In the genomic region with DNA sequence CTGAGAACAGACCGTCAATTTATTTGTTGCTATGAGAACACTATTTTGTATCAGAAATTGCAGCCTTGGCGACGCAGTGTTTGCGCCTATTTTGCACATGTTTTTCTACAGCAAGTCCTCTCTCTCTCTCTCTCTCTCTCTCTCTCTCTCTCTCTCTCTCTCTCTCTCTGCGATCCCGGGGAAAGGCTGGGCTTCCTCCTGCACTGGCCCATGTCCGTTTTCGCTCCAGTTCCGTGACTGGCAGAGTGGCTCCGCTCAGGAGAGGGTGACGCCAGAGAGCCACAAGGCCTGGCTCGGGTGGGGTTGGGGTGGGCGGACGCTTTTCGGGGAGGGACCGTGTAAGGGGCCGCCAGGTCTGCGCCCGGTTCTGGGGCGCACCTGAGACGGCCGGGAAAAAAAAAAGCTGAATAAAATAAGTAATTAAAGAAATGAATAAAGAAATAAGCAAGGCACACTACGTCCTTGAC, we compare ENCODE assay signal across 8 mouse cellular contexts. TPM values are rescaled to one million over a fixed set of nuclear protein-coding genes. Genes with fewer than 3 reads are reported as not detected.
DNase-seq lines count a peak whose midpoint lies in the region; ATAC-seq and TF ChIP-seq lines count a peak whose summit lies in the region.

No protein-coding gene starts in this region.

- TF ChIP-seq CTCF in cortical plate, adult 2 months (IDR thresholded peaks at IDR 0.05; ENCODE audit: extremely low read depth, insufficient read depth, low read length) = no peak

- H3K4me1 ChIP-seq in cortical plate, adult 2 months (ENCODE audit: control insufficient read depth, insufficient read depth, low read length) = no peaks in the 10 kb centered on the region

- H3K27ac ChIP-seq in cortical plate, adult 2 months (ENCODE audit: insufficient read depth, low read length) = peak overlapping the region; percentile 100

- ATAC-seq in activated CD4-positive, CD25-positive, alpha-beta regulatory T cell, adult 4 months = peak; percentile 34
- peak; percentile 32 for ATAC-seq in inflammation-experienced regulatory T-cells, adult 6 months
- ATAC-seq in megakaryocyte-erythroid progenitor cell, adult 5-6 weeks (replicated peaks; ENCODE audit: low FRiP score, low TSS enrichment, poor library complexity, severe bottlenecking) = peak; percentile 55

- peak; percentile 73 for DNase-seq in gastrocnemius, postnatal 10 days
- DNase-seq in left cerebral cortex, postnatal 10 days (ENCODE audit: extremely low spot score in 1 of 2, low spot score in 2 of 2) = peak; percentile 70 to 89
- DNase-seq in right cerebral cortex, postnatal 25 days = peak; percentile 72
- DNase-seq in urinary bladder, postnatal 4 days (ENCODE audit: low spot score in 2 of 2) = peak; percentile 71 to 72

- H3K4me3 ChIP-seq in cortical plate, adult 2 months (ENCODE audit: insufficient read depth, low read length) = peak overlapping the region; percentile 88

- intact Hi-C loops in left cerebral cortex, postnatal 10 days (cut with DNase I) = loop anchor here (5.0 kb wide), 2 partner anchors 38 to 42 kb away; no protein-coding TSS in a partner anchor

- TF ChIP-seq POLR2A in cortical plate, adult 2 months (IDR thresholded peaks at IDR 0.05; ENCODE audit: extremely low read depth, insufficient read depth, low read length) = peak; percentile 68

RNA-seq across cellular contexts. Expression of a gene that starts 0.4 kb away (rescaled TPM):
- polyA plus RNA-seq in activated CD4-positive, CD25-positive, alpha-beta regulatory T cell, adult 4 months (2017; shearing (Covaris generic)) = 1 to 10 TPM; 3.6 to 5.4 TPM
- 7.0 and 7.3 TPM in 2 replicates for polyA plus RNA-seq in cortical plate, adult 2 months (2012; rRNA removed)
- 10 to 100 TPM in 1 of 2 experiments, 1 to 10 TPM in 1; 4.8 to 10.0 TPM for total RNA-seq in gastrocnemius, postnatal 10 days (2021)
- polyA plus RNA-seq in inflammation-experienced regulatory T-cells, adult 6 months (2017; shearing (Covaris generic)) = 1 to 10 TPM; 3.3 to 6.2 (median 3.6) TPM
- 10 to 100 TPM; 10.0 to 11.1 TPM for total RNA-seq in left cerebral cortex, postnatal 10 days (2021)
- total RNA-seq in megakaryocyte-erythroid progenitor cell, adult 5-6 weeks (2014; fragmentation: Nextera tagmentation) = 1.8 and 1.9 TPM in 2 replicates
- total RNA-seq in megakaryocyte-erythroid progenitor cell, adult 5-6 weeks (2017) = 4.4 and 6.3 TPM in 2 replicates

Comparison
In these comparisons a context has a peak if more than half of its experiments do, and no peak if none do; other contexts are left out.
1. Peak in every context shown above with its lines: DNase-seq, ATAC-seq, H3K4me3 ChIP-seq and H3K27ac ChIP-seq.